Mouse (Mus musculus) MEL (cell line): ENCODE data around the gene Osbpl10. TPM values are rescaled to one million over a fixed set of nuclear protein-coding genes. Genes with fewer than 3 reads are reported as not detected.

ENCODE experiments used
- DNase-seq: peaks from one replicate; pipeline ENCODE4 v3.0.0; 2011; ENCODE audit warnings: low read depth, low spot score
- H3K27ac ChIP-seq: 2 replicates; pipeline ENCODE4 v1.5.1; 2012; ENCODE audit warnings: low read depth, mild to moderate bottlenecking, control low read depth, low read length, moderate library complexity; ENCODE audit not compliant: control insufficient read depth
- H3K27me3 ChIP-seq, 2 experiments: fragments of 150-350 bp in 1 of 2; sonication (generic) in 1 of 2; 2 replicates each; pipeline ENCODE4 v1.6.1; 2012; ENCODE audit warnings: low read length in 2 of 2, mild to moderate bottlenecking in 2 of 2, improper control_type of control experiment in 1 of 2, moderate library complexity in 1 of 2; ENCODE audit not compliant: insufficient read depth in 2 of 2, control insufficient read depth in 1 of 2
- H3K36me3 ChIP-seq, 2 experiments: 2 replicates each; pipeline ENCODE4 v1.6.1; 2012 to 2014; ENCODE audit warnings: low read length in 2 of 2, improper control_type of control experiment in 1 of 2, inconsistent platforms in 1 of 2, mild to moderate bottlenecking in 1 of 2; ENCODE audit not compliant: insufficient read depth in 2 of 2, control insufficient read depth in 1 of 2
- H3K4me1 ChIP-seq, 2 experiments: fragments of 150-350 bp in 1 of 2; sonication (generic) in 1 of 2; 2 replicates each; pipeline ENCODE4 v1.6.1; 2012; ENCODE audit warnings: low read length in 2 of 2, improper control_type of control experiment in 1 of 2, mild to moderate bottlenecking in 1 of 2; ENCODE audit not compliant: insufficient read depth in 2 of 2, control insufficient read depth in 1 of 2
- H3K4me3 ChIP-seq, 2 experiments: fragments of 150-350 bp in 1 of 2; sonication (generic) in 1 of 2; 2 replicates each; pipeline ENCODE4 v1.5.1; 2012; ENCODE audit warnings: low read depth in 2 of 2, low read length in 2 of 2, mild to moderate bottlenecking in 2 of 2, moderate library complexity in 2 of 2, control low read depth in 1 of 2, improper control_type of control experiment in 1 of 2; ENCODE audit not compliant: control insufficient read depth in 1 of 2, insufficient read depth in 1 of 2
- H3K79me2 ChIP-seq: 2 replicates; pipeline ENCODE4 v1.6.1; 2012; ENCODE audit warnings: mild to moderate bottlenecking, low read length, moderate library complexity; ENCODE audit not compliant: control insufficient read depth, poor library complexity, insufficient read depth
- H3K9ac ChIP-seq: 2 replicates; pipeline ENCODE4 v1.6.1; 2012; ENCODE audit warnings: low read depth, mild to moderate bottlenecking, control low read depth, low read length, moderate library complexity; ENCODE audit not compliant: control insufficient read depth, poor library complexity, severe bottlenecking
- H3K9me3 ChIP-seq: fragments of 150-350 bp; sonication (generic); replicated peaks from 2 replicates; pipeline ENCODE4 v1.6.1; 2012; ENCODE audit warnings: mild to moderate bottlenecking, low read length, improper control_type of control experiment, moderate library complexity; ENCODE audit not compliant: insufficient read depth
- BHLHE40 ChIP-seq: IDR thresholded peaks from 2 replicates; pipeline ENCODE4 v1.6.1; 2012; ENCODE audit warnings: low read depth, mild to moderate bottlenecking, inconsistent platforms, low read length, improper control_type of control experiment, borderline replicate concordance
- CHD1 ChIP-seq: IDR thresholded peaks from 2 replicates; pipeline ENCODE4 v1.6.1; 2012; ENCODE audit warnings: low read depth, mild to moderate bottlenecking, inconsistent platforms, low read length, improper control_type of control experiment
- ELF1 ChIP-seq: IDR thresholded peaks from 2 replicates; pipeline ENCODE4 v1.6.1; 2014; ENCODE audit warnings: low read depth, mild to moderate bottlenecking, inconsistent platforms, low read length, improper control_type of control experiment, moderate library complexity
- ETS1 ChIP-seq: IDR thresholded peaks from 2 replicates; pipeline ENCODE4 v1.6.1; 2012; ENCODE audit warnings: low read depth, mild to moderate bottlenecking, inconsistent platforms, low read length, improper control_type of control experiment, moderate library complexity
- GABPA ChIP-seq: IDR thresholded peaks from 2 replicates; pipeline ENCODE4 v1.6.1; 2012; ENCODE audit warnings: low read depth, mild to moderate bottlenecking, inconsistent platforms, low read length, improper control_type of control experiment, moderate library complexity
- JUND ChIP-seq: IDR thresholded peaks from 2 replicates; pipeline ENCODE4 v1.6.1; 2011; ENCODE audit warnings: low read depth, mild to moderate bottlenecking, improper control_type of control experiment, low read length
- KAT2A ChIP-seq: conservative IDR thresholded peaks from 2 replicates; pipeline ENCODE4 v1.6.1; 2012; ENCODE audit warnings: low read depth, low read length, improper control_type of control experiment, inconsistent platforms
- MAFK ChIP-seq: IDR thresholded peaks from 2 replicates; pipeline ENCODE4 v1.6.1; 2011; ENCODE audit warnings: low read depth, mild to moderate bottlenecking, low read length, improper control_type of control experiment, borderline replicate concordance
- MEF2A ChIP-seq: IDR thresholded peaks from 2 replicates; pipeline ENCODE4 v1.6.1; 2014; ENCODE audit warnings: low read depth, mild to moderate bottlenecking, inconsistent platforms, low read length, improper control_type of control experiment; ENCODE audit not compliant: poor library complexity, insufficient replicate concordance, severe bottlenecking; ENCODE audit errors: extremely low read depth
- MYB ChIP-seq: IDR thresholded peaks from 2 replicates; pipeline ENCODE4 v1.6.1; 2011; ENCODE audit warnings: mild to moderate bottlenecking, low read depth, low read length, improper control_type of control experiment
- MYC ChIP-seq: IDR thresholded peaks from 2 replicates; pipeline ENCODE4 v1.6.1; 2011; ENCODE audit warnings: low read depth, mild to moderate bottlenecking, low read length, improper control_type of control experiment, moderate library complexity
- NELFE ChIP-seq: IDR thresholded peaks from 2 replicates; pipeline ENCODE4 v1.6.1; 2011; ENCODE audit warnings: low read depth, low read length, improper control_type of control experiment
- NRF1 ChIP-seq: IDR thresholded peaks from 2 replicates; pipeline ENCODE4 v1.6.1; 2014; ENCODE audit warnings: low read depth, mild to moderate bottlenecking, inconsistent platforms, low read length, improper control_type of control experiment, moderate library complexity; ENCODE audit not compliant: poor library complexity, insufficient read depth, severe bottlenecking
- POLR2A ChIP-seq, 2 experiments: IDR thresholded peaks; 2 replicates each; pipeline ENCODE4 v1.6.1; 2011 to 2012; ENCODE audit warnings: low read length in 2 of 2, mild to moderate bottlenecking in 2 of 2, control low read depth in 1 of 2, improper control_type of control experiment in 1 of 2, low read depth in 1 of 2, moderate library complexity in 1 of 2; ENCODE audit not compliant: control insufficient read depth in 1 of 2, insufficient read depth in 1 of 2, poor library complexity in 1 of 2
- POLR2AphosphoS2 ChIP-seq: IDR thresholded peaks from 2 replicates; pipeline ENCODE4 v1.6.1; 2011; ENCODE audit warnings: low read length, improper control_type of control experiment
- POLR2AphosphoS5 ChIP-seq: IDR thresholded peaks from 2 replicates; pipeline ENCODE4 v1.6.1; 2012; ENCODE audit warnings: low read depth, borderline replicate concordance, mild to moderate bottlenecking, inconsistent platforms, low read length, moderate library complexity, mixed read lengths
- RAD21 ChIP-seq: IDR thresholded peaks from 2 replicates; pipeline ENCODE4 v1.6.1; 2011; ENCODE audit warnings: mild to moderate bottlenecking, low read depth, low read length, improper control_type of control experiment
- SIN3A ChIP-seq: IDR thresholded peaks from 2 replicates; pipeline ENCODE4 v1.6.1; 2012; ENCODE audit warnings: low read length, improper control_type of control experiment, inconsistent platforms
- SMC3 ChIP-seq: IDR thresholded peaks from 2 replicates; pipeline ENCODE4 v1.6.1; 2011; ENCODE audit warnings: low read depth, low read length, improper control_type of control experiment
- TAL1 ChIP-seq: IDR thresholded peaks from 2 replicates; pipeline ENCODE4 v1.6.1; 2012; ENCODE audit warnings: mild to moderate bottlenecking, inconsistent platforms, low read length, moderate library complexity, mixed read lengths
- TBP ChIP-seq: IDR thresholded peaks from 2 replicates; pipeline ENCODE4 v1.8.0; 2011; ENCODE audit warnings: low read depth, low read length, improper control_type of control experiment
- TCF12 ChIP-seq: IDR thresholded peaks from 2 replicates; pipeline ENCODE4 v1.6.1; 2014; ENCODE audit warnings: low read depth, mild to moderate bottlenecking, inconsistent platforms, low read length, improper control_type of control experiment, moderate library complexity
- USF1 ChIP-seq: IDR thresholded peaks from 2 replicates; pipeline ENCODE4 v1.6.1; 2014; ENCODE audit warnings: low read depth, mild to moderate bottlenecking, inconsistent platforms, low read length, improper control_type of control experiment, moderate library complexity
- ZC3H11A ChIP-seq: IDR thresholded peaks from 2 replicates; pipeline ENCODE4 v1.6.1; 2012; ENCODE audit warnings: low read depth, mild to moderate bottlenecking, inconsistent platforms, low read length, improper control_type of control experiment
- ZKSCAN1 ChIP-seq: IDR thresholded peaks from 2 replicates; pipeline ENCODE4 v1.6.1; 2012; ENCODE audit warnings: low read depth, mild to moderate bottlenecking, inconsistent platforms, low read length, improper control_type of control experiment, moderate library complexity
- polyA plus RNA-seq, 2 experiments: library from polyadenylated mRNA; stranded (reverse) in 1 of 2; unstranded in 1 of 2; fragments of >175 nt in 1 of 2; fragments of >200 nt in 1 of 2; gene quantifications; 2 replicates each; pipeline versions ENCODE4 v1.2.1 to v1.2.4; 2012; ENCODE audit warnings: low replicate concordance in 2 of 2, low read depth in 1 of 2; ENCODE audit not compliant: insufficient read length in 2 of 2, insufficient read depth in 1 of 2, missing spikeins in 1 of 2
- total RNA-seq: library from RNA; depleted of rRNA; stranded (reverse); fragments of 300-350 nt; gene quantifications from 2 replicates; pipeline ENCODE4 v1.2.3, GENCODE M21; 2012

Osbpl10 gene
- total and polyA plus RNA-seq, 3 experiments = not detected

GRCm38 (mm10) chr9:114982689-114983360 lies 4.5 kb downstream of the Osbpl10 start, which contains the start of gene Rps27rt:
Rps27rt (minus strand) TSS chr9:114982739.
- no peaks in the 10 kb centered on the region for H3K9me3 ChIP-seq
- no peaks in the 10 kb centered on the region for H3K27me3 ChIP-seq
- no peaks in the 10 kb centered on the region for H3K79me2 ChIP-seq
- no peak within 1 kb of the TSS for H3K9ac ChIP-seq
- H3K4me3 ChIP-seq = no peak within 1 kb of the TSS
- H3K36me3 ChIP-seq = no peaks in the 10 kb centered on the region
- no peak for DNase-seq
- no peak within 1 kb of the TSS for H3K27ac ChIP-seq
- H3K4me1 ChIP-seq = no peaks in the 10 kb centered on the region
- TF ChIP-seq MAFK = no peak
- no peak for TF ChIP-seq JUND
- no peak for TF ChIP-seq SMC3
- TF ChIP-seq TCF12 = no peak
- no peak for TF ChIP-seq GABPA
- TF ChIP-seq KAT2A = no peak
- TF ChIP-seq POLR2AphosphoS5 = no peak
- TF ChIP-seq MYC = no peak
- TF ChIP-seq BHLHE40 = no peak
- TF ChIP-seq ETS1 = no peak
- TF ChIP-seq RAD21 = no peak
- TF ChIP-seq MEF2A = no peak
- TF ChIP-seq ZKSCAN1 = no peak
- no peak for TF ChIP-seq TBP
- no peak for TF ChIP-seq ZC3H11A
- TF ChIP-seq NELFE = no peak
- TF ChIP-seq MYB = no peak

GRCm38 (mm10) chr9:114985741-114986140 lies 7.4 kb downstream of the Osbpl10 start:
- Histone ChIP-seq H3K27me3 (no peaks in the 10 kb centered on the region), H3K4me3 (no peak overlapping the region), H3K9me3 (no peaks in the 10 kb centered on the region), H3K9ac (no peak overlapping the region), H3K79me2 (no peaks in the 10 kb centered on the region), H3K36me3 (no peaks in the 10 kb centered on the region), H3K27ac (no peak overlapping the region), H3K4me1 (no peaks in the 10 kb centered on the region)
- no peak for TF ChIP-seq USF1
- TF ChIP-seq CHD1 = no peak
- no peak for TF ChIP-seq KAT2A
- no peak for TF ChIP-seq JUND
- no peak for TF ChIP-seq SMC3
- TF ChIP-seq POLR2AphosphoS2 = no peak
- no peak for TF ChIP-seq ETS1
- TF ChIP-seq POLR2A (IDR thresholded peaks at IDR 0.05; ENCODE audit: control insufficient read depth in 1 of 2, insufficient read depth in 1 of 2, low read depth in 1 of 2, low read length in 2 of 2, poor library complexity in 1 of 2) = no peak
- no peak for TF ChIP-seq MYC
- no peak for TF ChIP-seq MEF2A
- no peak for TF ChIP-seq TCF12
- TF ChIP-seq ZKSCAN1 = no peak
- no peak for TF ChIP-seq TAL1
- TF ChIP-seq NRF1 = no peak
- TF ChIP-seq ZC3H11A = no peak
- TF ChIP-seq MAFK = no peak
- TF ChIP-seq SIN3A = no peak
- no peak for TF ChIP-seq ELF1
- DNase-seq = no peak
